Mouse (Mus musculus): ENCODE results near the gene Olfr670. TPM values are rescaled to one million over a fixed set of nuclear protein-coding genes. Genes with fewer than 3 reads are reported as not detected.

Olfr670 gene
- not detected in 2 replicates for polyA plus RNA-seq (2012; rRNA removed; ENCODE audit: low replicate concordance)

DNA sequence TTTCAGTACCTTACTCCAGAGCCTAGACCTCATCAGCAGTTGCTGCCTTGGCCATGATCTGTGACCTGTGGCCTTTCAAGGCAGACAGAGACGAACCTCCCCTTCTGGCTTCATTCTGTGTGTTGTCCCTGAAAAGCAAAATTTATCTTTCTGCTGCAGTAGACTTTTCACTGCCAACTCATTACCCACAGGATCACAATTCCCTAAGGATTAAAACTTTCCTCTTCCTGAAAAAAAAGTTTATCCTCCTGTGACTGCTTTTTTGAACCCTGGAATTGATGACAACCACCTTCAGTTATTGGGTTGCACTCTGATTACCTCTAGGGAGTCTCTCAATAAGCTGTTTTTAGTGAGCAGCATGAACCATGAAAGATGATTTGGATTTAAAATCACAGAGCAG, at the start of gene Olfr670:
Gene Olfr670, minus strand, starts transcription at position 101 of the 400 bp plus-strand sequence.

DNA sequence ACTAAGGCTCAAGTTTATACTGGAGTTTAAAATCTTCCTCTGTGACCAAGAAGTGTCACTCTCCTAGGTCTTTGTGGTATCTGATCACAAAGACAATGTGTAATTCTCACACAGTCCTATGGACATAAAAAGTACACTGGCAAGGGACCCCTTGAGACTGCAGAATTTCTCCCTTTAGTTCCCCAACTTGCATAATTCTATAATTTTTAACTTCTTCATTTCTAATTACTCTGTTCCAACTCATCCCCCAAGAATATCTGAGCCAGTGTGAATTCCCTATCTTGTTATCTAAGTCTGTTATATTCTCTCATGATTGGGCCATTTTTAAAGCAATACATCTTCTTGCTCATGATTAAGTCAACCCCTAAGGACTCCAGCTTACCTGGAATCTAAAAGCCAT, 39.5 kb upstream of the Olfr670 start, which contains the start of gene Olfr672:
Gene Olfr672, minus strand, starts transcription at position 101 of the 400 bp plus-strand sequence.

DNA sequence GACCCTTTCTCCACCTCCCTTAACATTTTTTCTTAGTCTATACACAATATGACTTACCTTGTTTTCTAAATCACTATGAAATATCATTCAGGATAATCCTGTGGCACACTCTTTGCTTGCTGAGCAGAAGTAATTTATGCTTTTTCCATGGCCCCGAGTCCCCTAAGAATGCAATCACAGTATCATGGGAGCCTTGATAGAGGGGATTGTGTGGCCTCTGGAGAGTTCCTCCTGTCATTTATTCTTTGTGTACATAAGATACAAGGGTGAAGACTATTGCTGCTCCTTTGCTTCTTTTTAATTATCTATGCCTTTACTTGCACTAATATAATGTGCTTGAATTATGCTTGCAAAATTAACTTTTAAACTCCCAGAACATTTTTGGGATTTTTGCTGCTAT, 16.6 kb upstream of the Olfr670 start, which contains the start of gene Olfr671:
Gene Olfr671, minus strand, starts transcription at position 101 of the 400 bp plus-strand sequence.

GRCm38 (mm10) chr7:104933940-104934339, 28.5 kb downstream of the Olfr670 start, which contains the start of gene Olfr669:
Gene Olfr669, plus strand, starts transcription at chr7:104934240.

GRCm38 (mm10) chr7:104927957-104928356, 34.5 kb downstream of the Olfr670 start, which contains the start of gene Olfr668:
Gene Olfr668, minus strand, starts transcription at chr7:104928057.

DNA sequence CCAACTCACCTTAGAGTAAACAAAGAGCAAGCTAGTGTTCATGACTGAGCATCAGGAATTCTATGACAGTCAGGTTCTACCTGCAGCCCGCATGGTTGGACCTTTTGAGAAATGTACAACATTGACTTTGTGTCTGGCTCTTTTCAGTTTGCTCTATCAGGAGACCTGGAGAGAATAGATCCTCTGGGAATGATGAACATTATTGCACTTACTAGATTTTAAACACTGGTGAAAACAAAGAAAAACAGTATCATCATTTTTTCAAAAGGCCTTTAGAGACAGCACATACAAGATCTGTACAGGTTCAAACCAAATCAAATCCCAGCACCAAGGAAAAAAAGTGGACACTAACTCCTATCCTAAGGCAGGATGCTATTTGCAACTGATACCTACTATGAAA, 41.0 kb downstream of the Olfr670 start, which contains the start of gene Olfr667:
Gene Olfr667, minus strand, starts transcription at position 101 of the 400 bp plus-strand sequence.

Other genes starting within 250 kb of the Olfr670 start
- gene Usp17le, start 185.2 kb downstream of the Olfr670 start, polyA plus RNA-seq (2012; rRNA removed; ENCODE audit: low replicate concordance): not detected in 2 replicates
- not detected in 2 replicates for gene Usp17lb, start 120.0 kb downstream of the Olfr670 start, polyA plus RNA-seq (2012; rRNA removed; ENCODE audit: low replicate concordance)
- not detected in 2 replicates for gene Usp17la, start 105.6 kb downstream of the Olfr670 start, polyA plus RNA-seq (2012; rRNA removed; ENCODE audit: low replicate concordance)
- not detected in 2 replicates for gene Olfr665, start 84.6 kb downstream of the Olfr670 start, polyA plus RNA-seq (2012; rRNA removed; ENCODE audit: low replicate concordance)
- not detected in 2 replicates for gene Olfr666, start 66.7 kb downstream of the Olfr670 start, polyA plus RNA-seq (2012; rRNA removed; ENCODE audit: low replicate concordance)
- gene Olfr667, start 41.1 kb downstream of the Olfr670 start, polyA plus RNA-seq (2012; rRNA removed; ENCODE audit: low replicate concordance): not detected in 2 replicates
- not detected in 2 replicates for gene Olfr668, start 34.6 kb downstream of the Olfr670 start, polyA plus RNA-seq (2012; rRNA removed; ENCODE audit: low replicate concordance)
- not detected in 2 replicates for gene Olfr669, start 28.4 kb downstream of the Olfr670 start, polyA plus RNA-seq (2012; rRNA removed; ENCODE audit: low replicate concordance)
- gene Olfr671, start 16.5 kb upstream of the Olfr670 start, polyA plus RNA-seq (2012; rRNA removed; ENCODE audit: low replicate concordance): not detected in 2 replicates
- gene Olfr672, start 39.4 kb upstream of the Olfr670 start, polyA plus RNA-seq (2012; rRNA removed; ENCODE audit: low replicate concordance): not detected in 2 replicates
- not detected in 2 replicates for gene Olfr675, start 65.8 kb upstream of the Olfr670 start, polyA plus RNA-seq (2012; rRNA removed; ENCODE audit: low replicate concordance)
- gene Olfr676, start 70.1 kb upstream of the Olfr670 start, polyA plus RNA-seq (2012; rRNA removed; ENCODE audit: low replicate concordance): not detected in 2 replicates
- gene Olfr677, start 88.8 kb upstream of the Olfr670 start, polyA plus RNA-seq (2012; rRNA removed; ENCODE audit: low replicate concordance): not detected in 2 replicates
- gene Olfr678, start 101.9 kb upstream of the Olfr670 start, polyA plus RNA-seq (2012; rRNA removed; ENCODE audit: low replicate concordance): not detected in 2 replicates
- not detected in 2 replicates for gene Olfr679, start 118.6 kb upstream of the Olfr670 start, polyA plus RNA-seq (2012; rRNA removed; ENCODE audit: low replicate concordance)
- not detected in 2 replicates for gene Olfr680-ps1, start 130.2 kb upstream of the Olfr670 start, polyA plus RNA-seq (2012; rRNA removed; ENCODE audit: low replicate concordance)
- gene Olfr681, start 154.2 kb upstream of the Olfr670 start, polyA plus RNA-seq (2012; rRNA removed; ENCODE audit: low replicate concordance): not detected in 2 replicates
- gene Olfr683, start 184.4 kb upstream of the Olfr670 start, polyA plus RNA-seq (2012; rRNA removed; ENCODE audit: low replicate concordance): not detected in 2 replicates
- not detected in 2 replicates for gene Olfr684, start 201.0 kb upstream of the Olfr670 start, polyA plus RNA-seq (2012; rRNA removed; ENCODE audit: low replicate concordance)
- not detected in 2 replicates for gene Olfr685, start 223.4 kb upstream of the Olfr670 start, polyA plus RNA-seq (2012; rRNA removed; ENCODE audit: low replicate concordance)
- gene Olfr686, start 244.9 kb upstream of the Olfr670 start, polyA plus RNA-seq (2012; rRNA removed; ENCODE audit: low replicate concordance): not detected in 2 replicates

Data from subcutaneous adipose tissue, adult 2 months (tissue).